Mouse (Mus musculus): ENCODE results near the gene B230307C23Rik.
A peak's percentile ranks its signal among the peaks of the same experiment; 100 is the strongest.
"Not testable (repeated sequence)": the region's sequence is repeated elsewhere in the genome, so short reads cannot be mapped to it uniquely, and the experiment has no call there.

Gene B230307C23Rik

GRCm38 (mm10) chr16:97996616-97997382 is at the start of gene B230307C23Rik:
TSS of gene B230307C23Rik (plus strand) at chr16:97997315.
- DNase-seq (ENCODE audit: low read depth) = peak; percentile 84

GRCm38 (mm10) chr16:97948836-97949235 is 48.3 kb upstream of the B230307C23Rik start:
- no peak for DNase-seq (ENCODE audit: low read depth)

GRCm38 (mm10) chr16:97950061-97950460 is 47.1 kb upstream of the B230307C23Rik start:
- DNase-seq (ENCODE audit: low read depth) = no peak

- DNase-seq (ENCODE audit: low read depth) = no peak
These were observed 44.7 kb upstream of the B230307C23Rik start for GRCm38 (mm10) chr16:97952371-97952770.

- no peak for DNase-seq (ENCODE audit: low read depth)
These were observed 44.3 kb upstream of the B230307C23Rik start for GRCm38 (mm10) chr16:97952801-97953200.

GRCm38 (mm10) chr16:97953300-97953699 is 43.8 kb upstream of the B230307C23Rik start:
- no peak for DNase-seq (ENCODE audit: low read depth)

GRCm38 (mm10) chr16:97956011-97956410 is 41.1 kb upstream of the B230307C23Rik start:
- no peak for DNase-seq (ENCODE audit: low read depth)

GRCm38 (mm10) chr16:97957626-97958025 is 39.5 kb upstream of the B230307C23Rik start:
- no peak for DNase-seq (ENCODE audit: low read depth)

- DNase-seq (ENCODE audit: low read depth) = no peak
These were observed 38.6 kb upstream of the B230307C23Rik start for GRCm38 (mm10) chr16:97958401-97958973.

GRCm38 (mm10) chr16:97960348-97960747 is 36.8 kb upstream of the B230307C23Rik start:
- DNase-seq (ENCODE audit: low read depth) = no peak

- peak; percentile 41 for DNase-seq (ENCODE audit: low read depth)
These were observed 35.5 kb upstream of the B230307C23Rik start for GRCm38 (mm10) chr16:97961381-97962150.

- DNase-seq (ENCODE audit: low read depth) = peak; percentile 88
These were observed 34.8 kb upstream of the B230307C23Rik start, which contains the start of the genes C2cd2 and Zbtb21 for GRCm38 (mm10) chr16:97962151-97962948. TSS of gene C2cd2 (minus strand) at chr16:97962598. TSS of gene Zbtb21 (minus strand) at chr16:97962622.

- no peak for DNase-seq (ENCODE audit: low read depth)
These were observed 33.1 kb upstream of the B230307C23Rik start for GRCm38 (mm10) chr16:97963956-97964540.

GRCm38 (mm10) chr16:97977277-97977676 is 19.8 kb upstream of the B230307C23Rik start:
- DNase-seq (ENCODE audit: low read depth) = no peak

- DNase-seq (ENCODE audit: low read depth) = no peak
These were observed 19.4 kb upstream of the B230307C23Rik start for GRCm38 (mm10) chr16:97977722-97978121.

- DNase-seq (ENCODE audit: low read depth) = no peak
These were observed 15.8 kb upstream of the B230307C23Rik start for GRCm38 (mm10) chr16:97981362-97981761.

- DNase-seq (ENCODE audit: low read depth) = no peak
These were observed 12.5 kb upstream of the B230307C23Rik start for GRCm38 (mm10) chr16:97984589-97984988.

GRCm38 (mm10) chr16:97991517-97991916 is 5.6 kb upstream of the B230307C23Rik start:
- DNase-seq (ENCODE audit: low read depth) = no peak

GRCm38 (mm10) chr16:97992477-97992876 is 4.6 kb upstream of the B230307C23Rik start:
- DNase-seq (ENCODE audit: low read depth) = not testable (repeated sequence)

- DNase-seq (ENCODE audit: low read depth) = no peak
These were observed 1.1 kb upstream of the B230307C23Rik start for GRCm38 (mm10) chr16:97995849-97996615.

- not testable (repeated sequence) for DNase-seq (ENCODE audit: low read depth)
These were observed 242 bp downstream of the B230307C23Rik start for GRCm38 (mm10) chr16:97997383-97997731.

All from fibroblast of lung, adult 2 months (primary cell).